Mouse (Mus musculus) spleen, adult 2 months (tissue): ENCODE data around the gene Grip1.

Experiments
- CTCF ChIP-seq: fragments of 200-500 bp; IDR thresholded peaks from 2 replicates; pipeline ENCODE4 v1.5.1; 2011; ENCODE audit warnings: mild to moderate bottlenecking, inconsistent platforms; ENCODE audit not compliant: insufficient read depth, insufficient read length, insufficient replicate concordance; ENCODE audit errors: extremely low read depth
- POLR2A ChIP-seq: fragments of 200-500 bp; IDR thresholded peaks from 2 replicates; pipeline ENCODE4 v1.6.1; 2011; ENCODE audit warnings: low read depth, low read length, inconsistent platforms

GRCm38 (mm10) chr10:119496221-119496620 is 42.6 kb downstream of the Grip1 start:
- no peak for TF ChIP-seq CTCF
- TF ChIP-seq POLR2A: no peak
